Mouse (Mus musculus): ENCODE measurements around the gene Fgfr2. TPM values are rescaled to one million over a fixed set of nuclear protein-coding genes. Genes with fewer than 3 reads are reported as not detected.

Gene Fgfr2
- total RNA-seq, 4 experiments from 2014 or later: 1.1 to 1.9 (median 1.4) TPM

DNA sequence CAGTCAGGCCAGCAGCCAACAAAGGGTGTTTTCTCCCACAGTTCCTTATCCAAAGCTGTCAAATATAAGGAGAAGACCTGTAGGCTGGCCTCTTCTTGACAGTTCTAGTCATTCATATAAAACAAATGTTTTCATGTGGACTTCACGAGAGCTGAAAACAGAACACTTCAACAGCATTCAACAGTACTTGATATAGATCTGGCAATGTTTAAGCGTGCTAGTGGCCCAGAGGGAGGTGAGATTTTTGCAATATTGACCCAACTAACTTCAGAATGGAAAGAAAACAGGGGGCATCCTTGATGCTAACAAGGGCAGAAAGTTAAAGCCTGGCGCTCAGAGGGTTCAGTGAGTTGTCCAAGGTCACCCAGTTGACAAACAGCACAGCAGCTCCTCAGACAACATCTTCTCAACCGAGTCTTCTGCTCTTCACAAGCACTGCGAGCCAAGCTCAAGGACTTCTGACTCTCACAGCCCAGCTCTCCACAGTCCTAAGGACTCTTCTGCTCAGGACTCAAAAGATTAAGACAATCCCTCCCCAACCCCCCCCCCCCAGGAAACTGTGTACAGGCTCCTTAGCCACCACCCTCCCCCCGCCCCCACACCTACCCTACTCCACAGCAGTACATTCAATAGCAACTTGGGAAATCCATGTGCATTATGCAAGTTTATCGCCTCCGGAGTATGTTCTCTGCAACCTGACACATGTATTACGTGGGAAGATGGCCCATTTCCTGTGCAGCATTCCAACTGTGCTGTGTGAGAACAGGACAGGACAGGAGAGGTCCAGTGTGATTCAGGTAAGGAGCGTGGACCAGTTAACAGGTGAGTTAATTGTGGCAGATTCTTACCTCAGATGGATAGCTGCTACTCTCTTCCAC, 703.5 kb downstream of the Fgfr2 start:
- no peak for DNase-seq (ENCODE audit: low spot score)

DNA sequence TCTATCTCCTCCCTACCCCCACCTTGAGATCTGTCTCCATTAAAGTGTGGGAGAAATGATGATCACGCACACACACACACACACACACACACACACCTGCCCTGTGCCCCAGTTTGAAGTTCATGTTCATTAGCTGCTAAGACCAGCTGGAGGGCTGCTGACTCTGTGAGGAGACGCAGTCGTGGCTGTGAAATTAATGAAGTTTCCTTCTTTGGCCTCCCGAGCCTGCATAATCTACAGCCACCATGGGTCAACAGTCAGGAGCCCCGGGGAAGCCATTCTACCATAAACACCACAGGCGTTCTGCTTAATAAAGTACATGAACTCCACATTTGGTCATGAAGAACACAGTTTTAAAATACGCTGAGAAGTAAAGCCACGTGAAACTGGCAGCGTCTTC, 706.3 kb downstream of the Fgfr2 start:
- DNase-seq (ENCODE audit: low spot score): no peak

DNA sequence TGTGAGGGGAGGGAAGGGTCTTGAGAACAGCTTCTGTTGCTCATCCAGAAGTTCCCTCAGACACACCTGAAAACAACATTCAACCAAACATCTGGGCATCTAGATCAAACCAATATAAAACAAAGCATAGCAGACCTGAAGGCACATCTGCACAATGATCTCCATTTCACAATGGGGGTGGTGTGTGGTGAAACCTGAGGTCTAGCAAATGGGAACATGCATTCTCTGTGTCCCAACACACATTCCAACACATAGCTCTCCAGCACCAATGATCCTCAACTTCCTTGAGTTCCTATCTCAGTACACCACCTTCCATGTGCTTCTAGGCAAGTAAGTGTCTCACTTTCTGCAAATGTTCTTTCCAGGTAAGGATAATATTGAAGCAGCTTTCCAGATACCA, 707.3 kb downstream of the Fgfr2 start:
- DNase-seq (ENCODE audit: low spot score): no peak

DNA sequence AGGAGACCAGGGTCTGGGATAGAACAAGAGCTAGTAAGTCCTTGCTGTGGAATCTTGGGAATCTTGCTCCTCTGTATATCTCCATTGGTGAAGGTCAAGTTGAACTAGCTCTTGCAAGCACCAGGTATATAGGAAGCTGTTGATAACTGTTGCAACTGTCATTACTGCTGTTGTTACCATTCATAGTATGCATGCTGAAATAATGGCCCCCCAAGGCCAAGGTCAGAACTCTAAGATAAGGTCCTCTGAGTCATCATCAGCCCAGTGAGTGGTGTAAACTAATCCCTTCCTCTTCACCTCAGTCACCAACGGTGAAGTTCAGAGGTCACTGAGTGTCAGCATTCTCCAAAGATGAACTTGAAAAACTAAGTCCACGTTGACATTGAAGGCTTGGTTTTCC, 710.6 kb downstream of the Fgfr2 start:
- no peak for DNase-seq (ENCODE audit: low spot score)

DNA sequence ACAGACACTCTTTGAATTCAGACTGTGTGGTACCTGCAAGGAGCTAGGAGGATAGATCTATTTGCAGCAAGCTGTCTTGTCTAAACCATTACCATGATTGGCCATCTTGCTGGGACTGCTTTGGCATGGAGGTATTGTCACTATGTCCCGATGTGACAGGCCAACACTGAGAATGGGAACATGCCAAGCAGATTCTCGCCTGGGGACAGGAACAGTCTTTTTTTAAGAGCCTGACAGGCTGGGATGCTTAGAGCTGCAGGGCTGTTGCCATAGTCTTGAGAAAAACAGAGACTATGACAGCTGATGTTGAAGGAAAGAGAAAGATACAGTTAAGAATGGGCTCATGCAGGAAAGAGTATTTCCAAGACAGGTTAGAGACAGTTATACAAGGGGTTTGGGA, 711.4 kb downstream of the Fgfr2 start:
- DNase-seq (ENCODE audit: low spot score): no peak

DNA sequence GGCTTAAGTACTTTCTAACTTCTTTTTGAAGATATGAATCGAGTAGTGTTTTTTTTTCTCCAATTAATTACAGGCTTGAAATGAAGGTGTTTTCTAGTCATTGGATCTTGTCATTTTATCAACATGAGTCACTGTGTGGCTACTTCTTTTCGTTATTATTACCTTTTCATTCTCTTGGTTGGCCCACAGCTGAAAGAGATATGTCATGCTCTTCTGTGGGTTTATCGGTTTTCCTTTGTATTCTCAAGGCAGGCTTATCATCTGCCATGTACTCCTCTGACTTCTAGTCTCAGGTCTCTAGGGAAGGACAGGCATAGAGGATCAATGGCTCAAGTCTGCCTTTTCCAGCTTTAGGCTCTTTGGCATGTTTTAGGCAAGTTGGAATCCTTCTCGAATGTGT, 712.2 kb downstream of the Fgfr2 start:
- no peak for DNase-seq (ENCODE audit: low spot score)

DNA sequence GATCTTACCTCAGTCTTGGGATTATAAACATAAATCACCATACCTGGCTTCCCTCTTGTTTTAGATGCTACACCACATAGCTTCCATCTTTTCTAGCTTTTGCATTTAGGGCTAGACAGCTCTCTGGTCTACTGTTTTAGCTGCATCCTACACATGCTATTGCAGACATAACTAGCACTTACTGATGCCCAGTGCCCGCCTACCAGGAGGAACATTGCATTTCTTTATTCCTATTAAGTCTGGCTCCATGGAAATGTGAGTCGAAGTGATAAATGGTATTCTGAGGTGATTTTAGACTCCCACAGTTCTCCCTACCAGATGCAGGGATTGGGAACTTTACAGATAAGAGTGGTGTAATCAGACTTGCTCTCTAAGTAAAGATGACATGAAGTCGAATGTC, 713.3 kb downstream of the Fgfr2 start:
- no peak for DNase-seq (ENCODE audit: low spot score)

DNA sequence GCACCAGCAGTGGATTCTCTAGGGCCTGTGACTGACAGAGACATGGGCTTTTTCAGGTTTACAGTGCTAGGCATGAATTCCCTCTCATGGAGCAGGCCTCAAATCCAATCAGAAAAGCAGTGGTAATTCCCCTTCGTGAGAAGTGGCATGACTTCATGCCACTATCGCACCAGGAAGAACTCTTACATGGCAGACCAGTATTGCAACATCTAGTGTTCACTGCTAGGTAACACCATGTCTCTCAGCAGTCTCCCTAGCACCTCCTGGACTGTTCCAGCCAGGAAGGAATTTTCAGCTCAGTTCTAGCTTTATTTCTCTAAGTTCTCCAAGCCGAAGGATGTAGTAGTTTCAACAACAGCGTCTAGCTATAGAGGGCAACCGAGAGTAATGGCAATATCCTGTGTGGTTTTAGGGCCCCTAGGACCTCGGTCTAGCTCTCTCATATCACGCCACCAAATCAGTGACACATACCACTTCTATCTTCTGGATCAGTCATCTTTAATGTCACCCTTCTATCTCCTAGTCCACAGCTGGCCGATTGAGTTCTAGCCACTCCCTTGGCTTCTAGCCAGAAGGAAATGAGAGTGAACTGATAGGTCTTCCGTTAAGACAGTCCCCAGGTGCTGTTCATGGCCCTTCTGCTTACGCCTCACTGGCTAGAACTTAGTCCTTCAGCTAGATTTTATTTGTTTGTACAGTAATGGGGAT, 720.6 kb downstream of the Fgfr2 start:
- no peak for DNase-seq (ENCODE audit: low spot score)

DNA sequence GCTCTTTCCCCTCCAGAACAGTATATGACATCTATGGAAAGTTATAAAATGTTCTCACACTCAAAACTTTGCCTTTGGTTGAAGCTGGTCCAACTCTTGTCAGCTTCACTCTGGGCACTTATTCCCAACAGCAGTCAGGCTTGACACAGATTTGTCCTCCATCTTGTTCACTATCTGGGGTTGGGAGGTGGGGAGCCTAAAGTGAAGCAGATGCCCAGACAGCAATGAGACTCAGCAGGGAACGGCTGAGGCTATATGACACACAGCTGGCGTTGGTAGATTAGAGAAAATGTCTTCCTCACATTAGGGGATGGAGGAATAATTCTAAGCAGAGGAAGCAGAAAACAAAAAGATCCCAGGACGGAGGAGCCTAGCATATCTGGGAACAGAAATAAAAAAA, 724.7 kb downstream of the Fgfr2 start:
- DNase-seq (ENCODE audit: low spot score): no peak

DNA sequence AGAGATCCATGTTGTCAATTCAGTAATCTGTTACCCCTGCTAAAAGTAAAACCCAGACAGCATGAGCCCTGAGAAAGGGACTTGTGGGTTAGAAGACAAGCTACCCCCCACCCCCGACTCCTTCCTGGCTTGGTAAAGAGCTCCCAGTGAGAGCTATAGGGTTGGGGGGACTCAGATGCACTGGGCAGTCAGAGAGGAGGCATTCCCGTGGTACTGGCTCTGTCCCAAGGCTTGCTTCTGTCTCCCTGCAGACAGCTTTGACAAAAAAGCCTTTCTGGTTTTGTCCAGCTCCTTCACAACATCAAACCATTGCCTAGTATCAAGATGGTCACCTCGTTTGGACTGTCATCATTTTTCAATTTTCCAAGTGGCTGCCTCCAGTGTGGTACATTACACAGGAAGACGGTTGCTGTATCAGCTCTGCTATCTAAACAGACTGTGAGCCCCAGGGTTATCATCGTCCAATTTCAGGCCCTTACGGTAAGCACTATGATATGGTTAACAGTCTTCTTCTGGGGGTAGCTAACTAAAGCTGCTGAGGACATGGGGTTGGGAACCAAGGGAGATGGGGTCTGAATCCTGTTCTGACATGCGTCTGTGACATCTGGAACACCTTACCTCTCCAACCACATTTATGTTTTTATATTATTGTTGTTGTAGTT, 726.4 kb downstream of the Fgfr2 start:
- no peak for DNase-seq (ENCODE audit: low spot score)

DNA sequence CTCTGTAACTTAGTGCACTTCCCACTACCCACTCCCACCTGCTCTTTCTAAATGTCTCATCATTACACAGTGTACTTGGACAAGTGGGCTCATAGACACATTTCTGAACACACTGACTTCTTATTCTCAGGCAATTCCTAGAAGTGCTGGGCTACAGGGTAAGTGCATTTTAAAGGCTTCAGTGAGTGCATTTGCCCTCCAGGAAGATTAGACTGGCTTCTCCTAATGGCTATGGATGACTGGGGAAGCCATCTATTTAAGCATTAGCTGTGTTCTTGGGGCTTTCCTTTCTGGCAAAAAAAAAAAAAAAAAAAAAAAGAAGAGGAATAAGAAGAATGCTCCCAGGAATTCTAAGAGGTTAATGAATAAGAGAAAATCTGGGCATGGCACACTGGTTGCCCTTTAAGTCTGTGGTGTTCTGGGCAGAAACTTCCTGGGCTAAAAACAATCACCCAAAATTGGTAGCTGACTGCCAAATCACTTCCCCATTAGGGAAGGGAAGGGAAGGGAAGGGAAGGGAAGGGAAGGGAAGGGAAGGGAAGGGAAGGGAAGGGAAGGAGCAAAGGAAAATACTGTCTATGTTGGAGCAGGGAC, 729.5 kb downstream of the Fgfr2 start:
- no peak for DNase-seq (ENCODE audit: low spot score)

DNA sequence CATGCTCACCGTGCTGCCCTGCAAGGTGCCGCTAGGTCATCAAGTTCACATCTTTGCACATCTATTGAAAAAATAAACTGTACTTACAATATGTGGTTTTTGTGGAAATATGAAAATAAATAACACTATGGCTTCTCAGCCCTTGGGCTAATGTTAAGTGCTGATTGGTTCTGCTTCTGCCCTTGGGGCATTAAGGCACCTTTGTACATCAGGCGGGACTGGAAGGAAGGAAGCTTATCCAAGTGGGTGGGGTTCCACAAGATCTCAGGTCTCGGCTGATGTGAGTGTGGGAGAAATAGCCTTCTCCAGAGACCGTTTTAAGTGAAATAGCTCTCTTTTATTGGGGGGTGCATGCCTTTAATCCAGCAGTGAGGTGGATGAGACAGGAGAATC, 730.1 kb downstream of the Fgfr2 start:
- DNase-seq (ENCODE audit: low spot score): no peak

DNA sequence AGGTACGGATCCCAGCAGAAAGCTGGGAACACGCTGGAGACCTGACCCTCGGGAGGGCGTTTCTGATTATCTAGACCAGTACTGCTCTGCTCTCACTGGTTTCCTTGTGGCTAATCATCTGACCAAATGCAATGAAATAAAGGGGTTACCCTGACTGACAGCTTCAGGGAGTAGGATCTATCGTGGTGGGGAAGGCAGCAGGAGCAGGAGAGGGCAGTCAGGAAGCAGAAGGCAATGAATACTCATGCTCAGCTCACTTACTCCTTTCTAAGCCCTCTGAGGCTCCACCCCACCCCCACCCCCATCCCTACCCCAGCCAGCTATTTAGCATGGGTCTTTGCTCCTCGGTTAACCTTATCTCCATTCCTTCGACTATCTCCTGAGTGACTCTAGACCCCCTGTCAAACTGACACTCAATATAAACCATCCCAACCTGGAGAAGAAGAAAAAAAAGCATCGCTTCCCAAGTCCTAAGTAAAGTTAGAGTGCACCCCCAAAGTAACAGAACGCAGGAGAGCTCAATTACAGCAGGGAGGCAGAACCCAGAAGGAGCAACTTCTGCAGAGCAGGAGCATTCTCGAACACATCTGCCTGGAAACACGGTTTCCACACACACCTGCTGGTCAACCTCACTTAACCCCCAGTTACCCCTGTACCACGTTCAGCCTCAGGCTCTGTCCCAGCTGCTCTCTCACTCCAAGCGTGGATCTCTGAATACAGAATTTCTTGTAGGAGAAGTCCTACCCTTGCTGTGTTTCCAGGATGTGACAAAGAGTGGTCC, 730.7 kb downstream of the Fgfr2 start:
- no peak for DNase-seq (ENCODE audit: low spot score)

DNA sequence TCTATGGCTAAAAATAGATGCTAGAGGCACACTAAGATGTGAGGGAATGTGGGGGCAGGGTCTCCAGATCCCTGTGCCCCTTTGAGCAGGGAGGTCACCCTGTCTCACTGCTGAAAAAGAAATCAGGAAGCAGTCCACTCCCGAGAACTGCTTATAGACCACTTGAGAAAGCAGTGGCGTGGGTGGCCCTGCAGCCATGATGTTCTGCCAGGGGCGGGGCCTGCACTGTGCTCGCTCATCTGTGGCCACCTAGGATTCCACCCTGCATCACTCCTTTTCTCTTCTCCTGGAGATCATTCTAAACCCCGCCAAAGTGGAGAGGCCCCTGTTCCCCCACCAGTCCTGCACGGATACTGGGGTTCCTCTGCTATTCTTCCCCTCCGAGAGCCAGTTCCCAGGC, 733.7 kb downstream of the Fgfr2 start:
- DNase-seq (ENCODE audit: low spot score): no peak

DNA sequence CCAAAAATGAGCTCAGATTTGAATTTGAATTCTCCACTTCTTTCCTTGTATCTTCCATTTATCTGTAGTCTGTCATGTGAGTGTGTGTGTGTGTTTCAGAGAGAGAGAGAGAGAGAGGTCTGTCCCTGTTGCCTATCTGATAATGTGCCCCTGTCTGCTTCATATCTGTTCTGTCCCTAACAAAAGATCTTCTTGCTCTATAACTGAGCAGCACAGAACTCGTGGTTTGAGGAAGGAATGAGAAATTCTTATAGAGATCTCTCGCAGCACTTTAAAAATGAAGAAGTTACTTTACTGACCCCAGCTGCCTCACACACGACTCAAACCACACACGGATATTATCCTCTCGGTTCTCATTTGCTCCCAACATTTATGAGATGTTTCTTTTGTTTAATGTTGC, 735.6 kb downstream of the Fgfr2 start:
- no peak for DNase-seq (ENCODE audit: low spot score)

DNA sequence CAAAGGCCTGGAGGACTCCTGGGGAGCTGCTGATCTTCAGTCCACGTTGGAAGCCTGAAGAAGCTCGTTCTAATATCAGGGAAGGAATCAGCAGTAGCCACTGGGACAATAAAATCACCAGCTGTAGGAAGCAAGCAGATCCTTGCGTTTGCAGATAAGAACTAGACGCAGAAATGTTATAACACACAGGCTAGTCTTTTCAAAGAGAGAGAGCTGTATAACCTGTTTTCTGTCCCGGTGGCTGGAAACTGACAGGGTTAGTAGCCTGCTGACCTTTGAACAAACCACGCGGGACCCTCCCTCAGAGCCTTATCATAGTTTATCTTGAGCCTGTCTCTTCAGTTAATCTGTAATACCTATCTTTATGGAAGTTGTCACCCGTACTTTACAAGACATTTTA, 736.8 kb downstream of the Fgfr2 start:
- no peak for DNase-seq (ENCODE audit: low spot score)

DNA sequence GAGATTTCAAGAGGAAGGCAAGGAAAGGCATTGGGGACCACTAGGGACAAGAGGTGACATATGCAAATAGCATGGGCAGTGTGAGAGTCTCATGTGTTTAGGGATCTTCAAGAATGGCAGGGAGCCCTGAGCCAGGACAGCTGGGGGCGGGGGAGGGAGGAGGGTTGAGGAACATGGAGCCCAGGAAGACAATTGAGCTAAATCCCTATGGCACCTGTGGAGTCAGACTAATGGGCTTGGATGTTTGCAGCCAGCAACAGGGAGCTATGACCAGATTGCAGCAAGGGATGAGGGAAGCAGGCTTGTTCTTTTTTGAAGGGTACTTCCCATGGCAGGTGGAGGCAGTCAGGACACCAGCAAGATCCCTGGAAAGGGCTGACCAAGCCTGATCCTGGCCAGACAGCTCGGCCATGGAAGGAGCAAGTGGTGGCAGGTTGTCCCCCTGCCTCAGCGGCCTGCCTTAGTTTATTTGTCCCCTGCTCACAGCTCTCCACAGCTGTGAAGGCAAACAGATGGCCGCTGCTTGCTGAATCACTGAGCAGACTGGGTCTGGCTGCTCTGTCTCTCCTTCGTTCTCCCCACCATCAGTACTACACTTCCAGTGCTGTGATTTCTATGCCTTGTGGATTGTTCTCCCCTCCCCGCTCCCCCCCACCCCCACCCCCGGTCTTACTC, 737.6 kb downstream of the Fgfr2 start:
- no peak for DNase-seq (ENCODE audit: low spot score)

DNA sequence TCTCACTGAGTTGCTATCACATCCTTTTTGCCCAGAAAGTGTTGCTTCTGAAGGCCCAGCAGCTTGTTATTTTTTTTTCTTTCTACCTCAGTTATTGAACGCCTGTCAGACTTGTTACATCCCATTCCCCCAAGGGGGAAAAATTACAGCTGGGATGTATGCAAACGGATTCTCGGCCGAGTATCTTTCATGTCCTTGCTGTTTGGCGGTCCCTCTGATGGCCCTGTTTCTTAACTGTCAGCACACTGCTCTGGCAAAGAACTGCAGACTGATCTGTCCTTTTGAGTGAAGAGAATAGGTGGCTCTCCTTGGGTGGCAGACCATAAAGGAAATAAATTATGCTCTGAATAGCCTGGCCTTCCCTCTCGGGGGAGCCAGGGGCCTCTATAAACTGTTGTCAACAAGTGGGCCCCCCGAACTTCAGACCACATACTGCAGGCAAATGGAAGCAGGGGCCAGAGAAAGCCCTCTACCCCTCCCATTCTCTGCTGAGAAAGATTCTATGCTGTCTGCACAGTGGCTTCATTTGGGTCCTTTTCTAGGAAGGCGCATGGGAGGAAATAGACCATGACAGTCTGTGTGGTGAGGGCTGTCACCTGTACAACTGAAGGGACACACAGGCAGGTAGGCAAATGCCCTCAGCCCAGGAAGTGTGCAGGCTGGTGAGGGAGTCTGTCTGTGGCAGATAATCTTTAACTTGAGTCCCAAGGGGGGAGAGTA, 738.3 kb downstream of the Fgfr2 start:
- no peak for DNase-seq (ENCODE audit: low spot score)

DNA sequence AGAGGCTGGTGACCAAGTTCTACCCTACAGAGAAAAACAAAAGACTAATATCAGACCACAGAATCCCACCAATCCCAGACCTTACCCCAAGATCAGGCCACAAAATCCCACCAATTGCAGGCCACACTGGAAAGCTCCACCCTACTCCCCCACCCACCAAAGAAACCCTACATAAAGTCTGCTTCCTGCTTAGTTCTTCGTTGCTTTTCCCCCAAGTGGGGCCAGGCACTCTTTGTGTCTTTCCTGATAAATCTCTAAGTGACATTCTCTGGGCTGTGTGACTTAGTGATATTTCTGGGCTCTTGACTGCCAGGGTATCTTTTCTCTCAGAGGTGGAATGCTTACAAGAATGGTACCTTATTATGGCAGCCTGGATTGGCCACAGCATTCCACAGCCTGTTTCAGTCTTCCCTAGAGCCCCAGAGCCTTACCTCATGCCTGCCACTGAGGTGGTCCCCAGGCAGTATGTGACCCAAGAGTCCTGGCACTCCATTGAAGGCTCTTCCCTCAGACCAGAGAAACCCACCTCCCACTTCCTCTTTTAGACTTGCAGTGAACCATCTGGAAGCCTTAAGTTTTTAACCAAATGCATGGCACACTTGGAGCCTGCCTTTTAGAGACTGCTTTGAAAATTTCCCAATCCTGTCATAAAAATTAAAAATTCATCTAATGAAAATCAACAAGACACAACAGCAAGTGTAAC, 742.4 kb downstream of the Fgfr2 start:
- no peak for DNase-seq (ENCODE audit: low spot score)

DNA sequence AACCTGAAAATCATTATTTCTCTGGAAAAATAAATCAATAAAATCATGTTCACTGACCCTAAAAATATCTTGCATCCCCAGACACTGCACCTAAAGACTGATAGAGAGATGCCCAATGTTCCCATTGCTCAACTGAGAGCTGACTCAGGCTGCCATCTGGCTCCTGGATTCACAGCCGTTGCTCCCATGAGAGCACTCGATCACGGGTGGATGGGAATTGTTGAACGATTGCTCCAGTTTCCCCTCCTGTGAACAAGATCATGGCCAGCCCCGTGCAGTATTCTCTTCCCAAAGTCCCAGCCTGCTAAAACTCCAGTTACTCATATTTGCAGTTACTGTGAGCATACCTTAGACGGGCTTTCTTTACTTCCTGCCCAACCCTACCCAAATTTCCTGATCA, 745.2 kb downstream of the Fgfr2 start:
- DNase-seq (ENCODE audit: low spot score): no peak
